ENCODE assay signal across 8 mouse cellular contexts in genomic region chr8:120078080-120078479, GRCm38 (mm10). TPM values are rescaled to one million over a fixed set of nuclear protein-coding genes. Genes with fewer than 3 reads are reported as not detected.
DNase-seq lines count a peak whose midpoint lies in the region; ATAC-seq and TF ChIP-seq lines count a peak whose summit lies in the region.

No protein-coding gene starts in this region.

- H3K9me3 ChIP-seq in heart, embryonic 12.5 days (replicated peaks), result no peaks in the 10 kb centered on the region
- H3K9me3 ChIP-seq in intestine, postnatal 0 days (ENCODE audit: control insufficient read depth), result no peaks in the 10 kb centered on the region
- no peaks in the 10 kb centered on the region for H3K9me3 ChIP-seq in limb, embryonic 11.5 days (ENCODE audit: control insufficient read depth, low read length)

- no peak; the same call in 1 of the 2 replicates for ATAC-seq in heart, embryonic 12.5 days (ENCODE audit: insufficient number of reproducible peaks, low FRiP score)
- ATAC-seq in intestine, postnatal 0 days, result peak; percentile 75
- ATAC-seq in limb, embryonic 11.5 days (ENCODE audit: insufficient number of reproducible peaks, low FRiP score, low TSS enrichment, low read depth), result no peak

- H3K79me2 ChIP-seq in heart, adult 2 months (replicated peaks; ENCODE audit: control insufficient read depth, insufficient read depth, low read length), result no peaks in the 10 kb centered on the region

- no peak overlapping the region for H3K27ac ChIP-seq in heart, adult 2 months
- no peak overlapping the region for H3K27ac ChIP-seq in heart, embryonic 12.5 days (ENCODE audit: poor library complexity, severe bottlenecking)
- no peak overlapping the region for H3K27ac ChIP-seq in intestine, postnatal 0 days (ENCODE audit: low read depth, low read length)
- H3K27ac ChIP-seq in limb, embryonic 11.5 days (replicated peaks; ENCODE audit: low read depth, low read length), result no peak overlapping the region

- no peaks in the 10 kb centered on the region for H3K36me3 ChIP-seq in heart, adult 2 months (ENCODE audit: control insufficient read depth, insufficient read depth, low read length)
- peaks cover 30% of the 10 kb centered on the region for H3K36me3 ChIP-seq in heart, embryonic 12.5 days
- peaks cover 27% of the 10 kb centered on the region for H3K36me3 ChIP-seq in intestine, postnatal 0 days (ENCODE audit: control insufficient read depth, insufficient read depth)
- peaks cover 14% of the 10 kb centered on the region for H3K36me3 ChIP-seq in limb, embryonic 11.5 days (ENCODE audit: control insufficient read depth, insufficient read depth, low read length)
- no peaks in the 10 kb centered on the region; the same call in 1 of the 2 replicates for H3K36me3 ChIP-seq in splenic B cell, adult 2 months (ENCODE audit: control insufficient read depth, insufficient read depth, low read length, poor library complexity, severe bottlenecking)

- peaks cover 1% of the 10 kb centered on the region; the same call in 1 of the 2 replicates for H3K4me1 ChIP-seq in heart, adult 2 months (ENCODE audit: control insufficient read depth, insufficient read depth, low read length)
- H3K4me1 ChIP-seq in heart, embryonic 12.5 days (replicated peaks), result no peaks in the 10 kb centered on the region
- H3K4me1 ChIP-seq in intestine, postnatal 0 days (replicated peaks; ENCODE audit: control insufficient read depth, insufficient read depth, low read length), result no peaks in the 10 kb centered on the region
- no peaks in the 10 kb centered on the region for H3K4me1 ChIP-seq in limb, embryonic 11.5 days (ENCODE audit: control insufficient read depth, insufficient read depth, low read length)

- no peak overlapping the region for H3K9ac ChIP-seq in heart, adult 2 months (ENCODE audit: low read depth, low read length)
- no peak overlapping the region for H3K9ac ChIP-seq in heart, embryonic 12.5 days
- no peak overlapping the region for H3K9ac ChIP-seq in intestine, postnatal 0 days (ENCODE audit: low read depth, low read length)
- no peak overlapping the region for H3K9ac ChIP-seq in limb, embryonic 11.5 days (ENCODE audit: low read length)

- TF ChIP-seq POLR2A in heart, adult 2 months (IDR thresholded peaks at IDR 0.05; ENCODE audit: insufficient read depth, low read depth, low read length), result no peak

- intact Hi-C loops in heart, adult 2 months (cut with DNase I), result loop anchor here (1.0 to 5.0 kb wide), 2 partner anchors 84 to 134 kb away; no protein-coding TSS in a partner anchor

- no peaks in the 10 kb centered on the region for H3K27me3 ChIP-seq in heart, adult 2 months (ENCODE audit: control insufficient read depth, insufficient read depth, low read length)
- peaks cover 22% of the 10 kb centered on the region for H3K27me3 ChIP-seq in heart, embryonic 12.5 days (replicated peaks)
- H3K27me3 ChIP-seq in intestine, postnatal 0 days (replicated peaks; ENCODE audit: control insufficient read depth, insufficient read depth, low read length), result no peaks in the 10 kb centered on the region
- no peaks in the 10 kb centered on the region for H3K27me3 ChIP-seq in limb, embryonic 11.5 days (ENCODE audit: control insufficient read depth, insufficient read depth, low read length)
- no peaks in the 10 kb centered on the region for H3K27me3 ChIP-seq in splenic B cell, adult 2 months (ENCODE audit: control insufficient read depth, insufficient read depth, low read length, poor library complexity, severe bottlenecking)

- 0 out of 2 replicates have a peak, but pooled peaks have one; percentile 20 for TF ChIP-seq EP300 in heart, adult 2 months (IDR thresholded peaks at IDR 0.05; ENCODE audit: insufficient read depth, low read depth, low read length)

- no peak overlapping the region for H3K4me2 ChIP-seq in heart, embryonic 12.5 days
- peak overlapping the region; percentile 38 for H3K4me2 ChIP-seq in intestine, postnatal 0 days (replicated peaks; ENCODE audit: low read depth)
- H3K4me2 ChIP-seq in limb, embryonic 11.5 days (ENCODE audit: low read depth, severe bottlenecking), result no peak overlapping the region

- DNase-seq in heart, adult 2 months, result peak; percentile 76 to 85
- DNase-seq in cerebellum, adult 9-10 months, result peak; percentile 77
- peak; percentile 40 to 60 for DNase-seq in frontal cortex, postnatal 14 days (ENCODE audit: low spot score in 2 of 2)
- peak; percentile 85 for DNase-seq in limb, embryonic 11.5 days (ENCODE audit: low spot score)
- peak; percentile 75 for DNase-seq in neural tube, embryonic 10.5 days (ENCODE audit: extremely low spot score, low spot score)
- peak; percentile 81 for DNase-seq in splenic B cell, adult 2 months (ENCODE audit: low read depth, low spot score)

- 10% methylated on average over 10 of the region's 10 CpGs for WGBS in heart, adult 2 months
- whole genome bisulfite sequencing in heart, embryonic 12.5 days, result 15% methylated on average over 10 of the region's 10 CpGs
- WGBS in intestine, postnatal 0 days, result 7% methylated on average over 10 of the region's 10 CpGs
- WGBS in limb, embryonic 11.5 days, result 19% methylated on average over 10 of the region's 10 CpGs

- H3K4me3 ChIP-seq in heart, adult 2 months, result no peak overlapping the region
- no peak overlapping the region for H3K4me3 ChIP-seq in heart, embryonic 12.5 days
- H3K4me3 ChIP-seq in intestine, postnatal 0 days (ENCODE audit: low read depth, low read length), result no peak overlapping the region
- no peak overlapping the region for H3K4me3 ChIP-seq in limb, embryonic 11.5 days (ENCODE audit: low read depth, low read length)

- peak; percentile 79 for TF ChIP-seq CTCF in heart, adult 2 months (IDR thresholded peaks at IDR 0.05)
- peak; percentile 83 for TF ChIP-seq CTCF in intestine, postnatal 0 days (IDR thresholded peaks at IDR 0.05; ENCODE audit: low read depth)

RNA-seq across cellular contexts. Expression of gene Zdhhc7, which starts 23.2 kb away (rescaled TPM):
- total RNA-seq in heart, adult 2 months (2021), result 10 to 100 TPM; 34.2 to 35.4 TPM
- 48.5 and 70.6 TPM in 2 replicates for polyA plus RNA-seq in heart, adult 2 months (2012; rRNA removed)
- 33.9 and 34.9 TPM in 2 replicates for polyA plus RNA-seq in heart, embryonic 12.5 days (2016; fragmentation: Nextera tagmentation; extraction: Ambion mirVana)
- 39.4 and 44.9 TPM in 2 replicates for polyA plus RNA-seq in intestine, postnatal 0 days (2015; fragmentation: Nextera tagmentation; extraction: Ambion mirVana)
- 22.7 and 24.6 TPM in 2 replicates for polyA plus RNA-seq in limb, embryonic 11.5 days (2014; fragmentation: Nextera tagmentation; extraction: Ambion mirVana)

RNA-seq across cellular contexts. Expression of gene 6430548M08Rik, which starts 35.9 kb away (rescaled TPM):
- total RNA-seq in heart, adult 2 months (2021), result 10 to 100 TPM; 16.1 to 20.0 TPM
- polyA plus RNA-seq in heart, adult 2 months (2012; rRNA removed), result 6.4 and 9.5 TPM in 2 replicates
- 13.8 and 14.4 TPM in 2 replicates for polyA plus RNA-seq in heart, embryonic 12.5 days (2016; fragmentation: Nextera tagmentation; extraction: Ambion mirVana)
- 6.0 and 7.1 TPM in 2 replicates for polyA plus RNA-seq in intestine, postnatal 0 days (2015; fragmentation: Nextera tagmentation; extraction: Ambion mirVana)
- 1.8 and 2.3 TPM in 2 replicates for polyA plus RNA-seq in limb, embryonic 11.5 days (2014; fragmentation: Nextera tagmentation; extraction: Ambion mirVana)
